ENCODE assay signal across 16 mouse cellular contexts in the genomic region with DNA sequence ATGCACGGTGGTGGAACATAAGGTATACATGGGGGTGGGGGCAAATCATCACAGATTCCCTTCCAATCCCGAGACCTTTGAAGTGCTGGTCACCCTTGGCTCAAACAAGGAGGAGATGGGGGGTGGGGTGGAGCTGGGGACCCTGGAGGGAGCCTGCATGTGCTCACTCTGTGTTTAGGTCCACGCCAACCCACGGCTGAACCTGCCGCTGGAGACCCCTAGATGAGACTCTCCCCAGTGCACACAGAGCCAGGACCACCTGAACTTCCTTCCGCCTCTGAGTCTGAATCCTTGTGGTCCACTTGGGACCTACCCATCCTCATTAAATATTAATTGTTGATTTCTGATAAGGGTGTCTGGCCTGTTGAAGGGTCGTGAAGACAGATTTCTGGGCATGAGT. TPM values are rescaled to one million over a fixed set of nuclear protein-coding genes. Genes with fewer than 3 reads are reported as not detected.
"Had no signal": no experiment of that assay in that cellular context is flagged by ENCODE, and none has a peak within 500 bp of the region (broad histone marks: within the 10 kb centered on the region; RNA-seq: fewer than 3 reads in every experiment).

No protein-coding gene starts in this region.

- H3K9me3 ChIP-seq: limb, embryonic 13.5 days; lung, embryonic 15.5 days; megakaryocyte, embryonic 14.5 days; midbrain, embryonic 12.5 days; midbrain, embryonic 15.5 days; neural tube, embryonic 12.5 days; neural tube, embryonic 15.5 days had no signal

- H3K36me3 ChIP-seq: limb, embryonic 13.5 days; lung, embryonic 15.5 days; midbrain, embryonic 12.5 days; midbrain, embryonic 15.5 days; neural tube, embryonic 12.5 days; neural tube, embryonic 15.5 days had no signal

- H3K4me2 ChIP-seq: limb, embryonic 13.5 days; lung, embryonic 15.5 days; midbrain, embryonic 12.5 days; midbrain, embryonic 15.5 days; neural tube, embryonic 12.5 days; neural tube, embryonic 15.5 days had no signal

- H3K27me3 ChIP-seq: limb, embryonic 13.5 days; lung, embryonic 15.5 days; midbrain, embryonic 15.5 days had no signal

- H3K4me1 ChIP-seq: neural tube, embryonic 12.5 days had no signal

- H3K9ac ChIP-seq: limb, embryonic 13.5 days; lung, embryonic 15.5 days; midbrain, embryonic 12.5 days; midbrain, embryonic 15.5 days; neural tube, embryonic 12.5 days; neural tube, embryonic 15.5 days had no signal

- ATAC-seq: midbrain, embryonic 15.5 days had no signal

- H3K4me3 ChIP-seq: limb, embryonic 13.5 days; lung, embryonic 15.5 days; midbrain, embryonic 12.5 days; midbrain, embryonic 15.5 days; neural tube, embryonic 12.5 days; neural tube, embryonic 15.5 days had no signal

- H3K27ac ChIP-seq: limb, embryonic 13.5 days; lung, embryonic 15.5 days; midbrain, embryonic 12.5 days; midbrain, embryonic 15.5 days; neural tube, embryonic 12.5 days; neural tube, embryonic 15.5 days; stomach, postnatal 0 days had no signal

RNA-seq across cellular contexts. Expression of a gene that starts 10.8 kb away (rescaled TPM):
- total RNA-seq: layer of hippocampus, adult 18-20 months; layer of hippocampus, postnatal 14 days; left cerebral cortex, adult 8-10 months; left cerebral cortex, postnatal 14 days; left cerebral cortex, postnatal 4 days had no signal
- polyA plus RNA-seq: kidney, embryonic 16.5 days; limb, embryonic 13.5 days; lung, embryonic 15.5 days; midbrain, embryonic 12.5 days; midbrain, embryonic 15.5 days; neural tube, embryonic 12.5 days; neural tube, embryonic 15.5 days; stomach, embryonic 14.5 days; stomach, postnatal 0 days; thymus, adult 2 months had no signal

RNA-seq across cellular contexts. Expression of a gene that starts 19.2 kb away (rescaled TPM):
- total RNA-seq: layer of hippocampus, adult 18-20 months; layer of hippocampus, postnatal 14 days; left cerebral cortex, adult 8-10 months; left cerebral cortex, postnatal 14 days; left cerebral cortex, postnatal 4 days had no signal
